Mouse (Mus musculus): ENCODE data around the gene Zfp366.
"Not testable (repeated sequence)": the region's sequence is repeated elsewhere in the genome, so short reads cannot be mapped to it uniquely, and the experiment has no call there.

Gene Zfp366

DNA sequence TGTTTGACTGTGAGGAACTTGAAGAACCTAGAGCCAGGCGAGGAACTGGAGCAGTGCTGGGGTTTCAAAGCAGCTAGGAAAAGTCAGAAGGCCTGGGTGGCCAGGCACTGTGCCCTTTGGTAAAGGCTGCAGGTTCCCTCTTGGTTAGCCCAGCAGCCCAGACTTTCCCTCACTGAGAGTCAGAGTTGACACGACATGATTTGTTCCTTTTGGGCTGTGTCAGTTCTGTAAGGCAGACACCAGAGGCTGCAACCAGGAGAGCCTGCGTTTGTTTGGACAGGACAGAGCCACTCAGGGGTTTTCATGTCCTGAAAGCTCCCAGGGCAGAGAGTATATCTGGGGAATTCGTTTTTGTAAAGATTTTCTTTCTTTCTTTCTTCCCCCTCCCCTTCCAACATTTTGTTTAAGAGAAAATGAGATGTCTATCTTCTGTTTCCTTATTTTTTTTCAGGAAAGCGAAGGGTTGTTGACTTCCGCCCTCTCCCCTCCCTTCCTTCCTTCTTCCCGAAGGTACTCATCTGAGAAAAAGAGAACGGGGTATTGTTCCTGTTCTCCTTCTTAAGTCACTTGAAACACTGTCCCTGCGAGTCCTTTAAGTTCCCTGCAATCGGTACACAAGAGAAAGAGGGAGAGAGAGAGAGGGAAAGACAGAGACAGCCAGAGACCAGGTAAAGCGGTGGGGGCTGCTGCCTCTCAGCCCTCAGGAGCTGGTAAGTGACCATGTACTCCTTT lies at the start of gene Zfp366:
Gene Zfp366 (plus strand): TSS at position 669 of the 732 bp plus-strand sequence.
- DNase-seq = no peak

DNA sequence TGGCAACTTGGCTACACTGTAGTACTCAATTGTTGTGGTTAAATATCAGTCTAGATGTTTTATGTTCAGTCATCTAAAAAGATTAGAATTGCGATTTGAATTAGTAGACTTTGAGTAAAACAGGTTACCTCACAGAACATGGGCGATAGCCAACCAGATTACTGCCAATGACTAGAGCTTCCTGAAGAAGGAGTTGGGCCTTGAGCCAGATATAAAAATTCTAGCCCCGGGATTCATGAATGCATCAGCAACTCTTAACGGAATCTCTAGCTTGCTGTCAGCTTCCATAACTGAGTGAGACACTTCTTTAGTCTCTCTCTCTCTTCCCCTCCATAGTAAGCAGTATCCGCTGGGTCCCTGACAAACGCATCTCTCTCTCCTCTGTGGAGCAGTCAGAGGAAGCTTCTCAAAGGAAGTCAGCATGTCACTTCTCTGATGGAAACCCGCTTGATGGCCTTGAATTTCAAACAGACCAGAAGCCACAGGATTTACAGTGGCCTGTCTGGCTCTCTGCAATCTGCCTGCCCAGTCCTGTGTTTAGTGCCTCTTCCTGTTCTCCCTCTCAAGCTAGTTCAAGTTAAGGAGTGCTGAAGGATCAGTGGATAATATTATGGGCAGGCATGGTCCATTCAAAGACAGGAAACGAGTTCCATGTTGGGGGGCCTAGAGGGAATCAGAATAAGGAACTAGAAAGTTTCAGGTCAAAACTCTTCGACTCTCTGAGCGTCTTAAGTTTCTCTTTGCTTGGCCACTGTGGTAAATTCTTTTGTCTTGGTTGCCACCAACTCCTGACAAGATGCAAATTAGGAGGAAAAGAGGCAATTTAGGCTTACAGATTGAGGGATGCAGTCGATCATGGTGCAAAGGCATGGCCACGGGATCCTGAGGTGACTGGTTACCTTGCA lies 46.0 kb upstream of the Zfp366 start:
- DNase-seq = no peak

DNA sequence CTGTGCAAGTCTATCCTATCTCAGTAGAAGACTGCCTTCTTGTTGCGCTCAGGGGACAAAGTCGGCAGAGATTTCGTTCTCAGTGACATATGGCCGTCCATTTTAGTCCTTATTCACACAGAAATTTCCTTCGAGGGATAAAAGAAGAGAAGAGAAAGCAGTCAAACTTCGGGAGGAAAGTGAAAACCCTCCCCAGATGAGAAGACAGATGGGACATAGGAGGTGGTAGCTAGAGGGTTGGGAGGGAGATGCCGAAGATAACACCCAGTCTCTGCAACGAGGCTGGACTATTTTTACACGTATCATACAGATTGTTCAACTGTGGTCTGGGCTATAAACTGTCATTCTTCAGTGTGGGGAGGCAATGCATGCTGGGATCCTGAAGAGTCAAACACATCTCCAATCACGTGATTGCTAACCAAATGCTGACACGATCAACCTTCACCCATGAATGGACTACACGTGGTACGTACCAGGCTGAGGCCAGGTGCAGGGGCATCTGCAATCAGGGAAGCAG lies 38.2 kb upstream of the Zfp366 start:
- DNase-seq = no peak

DNA sequence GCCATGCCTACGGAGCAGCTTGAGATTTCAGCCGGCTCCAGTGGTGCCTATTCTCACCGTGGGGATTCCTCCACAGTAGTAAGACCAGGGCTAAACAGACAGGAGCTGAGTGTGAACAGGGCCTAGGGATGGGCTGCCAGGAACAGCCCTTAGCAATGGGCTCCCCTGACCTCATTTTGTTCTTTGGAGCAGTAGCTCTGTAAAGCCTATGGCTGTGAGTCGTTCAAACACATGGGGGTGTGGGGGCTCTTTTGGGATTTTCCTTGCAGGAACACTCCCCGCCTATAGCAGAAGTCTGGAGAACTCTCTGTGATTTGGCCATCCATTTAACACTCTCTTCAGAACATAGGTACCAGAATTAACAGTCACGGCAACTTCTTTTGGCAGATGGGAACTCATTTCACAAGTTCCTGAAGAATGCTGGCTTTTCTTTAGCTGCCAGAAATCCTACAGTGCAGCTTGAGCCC lies 36.9 kb upstream of the Zfp366 start:
- no peak for DNase-seq

DNA sequence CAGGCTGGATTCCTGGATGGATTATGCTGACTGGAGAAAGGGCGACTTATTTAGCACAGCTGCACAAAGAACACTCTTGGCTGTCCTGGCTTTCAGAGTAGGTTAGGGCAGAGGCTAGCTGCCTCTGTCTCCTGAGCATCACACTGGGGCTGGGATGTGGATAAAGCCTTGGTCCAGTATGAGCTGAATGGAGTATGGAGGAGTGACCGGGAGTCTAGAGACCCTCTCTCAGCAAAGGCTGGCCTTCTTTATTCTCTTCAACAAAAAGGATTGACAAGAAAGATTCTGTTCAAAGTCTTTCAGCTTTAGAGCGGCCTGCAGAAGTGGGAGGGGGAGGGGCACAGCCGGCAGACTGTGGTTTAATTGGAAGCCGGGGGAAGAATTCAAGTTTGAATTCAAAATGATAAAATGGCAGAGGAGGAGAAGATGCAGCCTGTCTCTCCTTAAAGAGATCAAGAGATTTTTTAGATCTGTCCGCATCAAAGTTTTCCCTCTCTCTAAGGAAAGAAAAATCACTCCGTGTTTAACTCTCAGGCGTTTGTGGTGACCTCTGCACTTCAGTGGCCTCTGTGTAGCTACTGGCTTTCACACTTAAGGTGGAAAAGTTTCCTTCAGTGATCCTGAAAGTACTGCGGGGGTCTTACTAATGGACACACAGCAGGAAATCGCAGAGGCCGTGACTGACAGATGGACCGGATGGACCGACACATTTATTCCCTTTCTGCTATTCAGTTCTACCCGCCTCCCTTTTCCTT lies 34.9 kb upstream of the Zfp366 start:
- no peak for DNase-seq

DNA sequence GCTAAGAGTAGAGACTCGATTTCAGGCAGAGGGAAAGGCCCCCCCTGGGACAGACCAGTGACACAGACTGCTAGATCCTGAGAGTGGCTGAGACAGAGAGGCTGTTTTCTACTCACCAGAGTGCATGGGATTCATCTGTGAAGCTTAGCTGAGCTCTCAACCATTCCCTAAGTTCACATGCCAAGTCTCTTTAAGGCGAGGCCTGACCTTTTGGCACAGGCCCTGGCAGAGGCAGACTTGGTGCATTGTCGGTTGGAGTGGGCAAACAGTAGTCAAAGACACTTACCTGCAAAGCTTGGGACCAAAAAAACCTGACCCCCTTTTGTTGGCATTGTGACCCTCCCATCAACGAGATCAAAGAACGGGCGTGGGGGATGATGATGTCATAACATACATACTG lies 34.0 kb upstream of the Zfp366 start:
- no peak for DNase-seq

DNA sequence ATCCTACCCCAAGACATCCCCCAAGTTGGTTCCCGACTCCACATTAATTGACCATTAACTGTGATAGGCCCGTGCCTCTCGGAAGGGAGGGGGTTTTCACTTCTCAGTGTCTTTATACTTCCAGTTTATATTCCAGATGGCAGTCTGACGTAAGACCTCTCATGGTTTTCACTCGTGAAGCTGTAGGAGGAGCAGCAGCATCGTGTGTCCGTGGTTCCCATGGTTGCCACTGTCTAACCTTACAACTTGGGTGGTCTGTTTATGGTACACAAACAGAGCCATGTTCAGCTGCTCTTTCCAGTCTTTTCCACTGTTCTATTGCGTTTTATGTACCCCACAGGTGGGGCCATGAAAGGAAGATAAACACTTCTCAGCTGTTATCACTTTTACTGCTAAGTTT lies 33.5 kb upstream of the Zfp366 start:
- no peak for DNase-seq

DNA sequence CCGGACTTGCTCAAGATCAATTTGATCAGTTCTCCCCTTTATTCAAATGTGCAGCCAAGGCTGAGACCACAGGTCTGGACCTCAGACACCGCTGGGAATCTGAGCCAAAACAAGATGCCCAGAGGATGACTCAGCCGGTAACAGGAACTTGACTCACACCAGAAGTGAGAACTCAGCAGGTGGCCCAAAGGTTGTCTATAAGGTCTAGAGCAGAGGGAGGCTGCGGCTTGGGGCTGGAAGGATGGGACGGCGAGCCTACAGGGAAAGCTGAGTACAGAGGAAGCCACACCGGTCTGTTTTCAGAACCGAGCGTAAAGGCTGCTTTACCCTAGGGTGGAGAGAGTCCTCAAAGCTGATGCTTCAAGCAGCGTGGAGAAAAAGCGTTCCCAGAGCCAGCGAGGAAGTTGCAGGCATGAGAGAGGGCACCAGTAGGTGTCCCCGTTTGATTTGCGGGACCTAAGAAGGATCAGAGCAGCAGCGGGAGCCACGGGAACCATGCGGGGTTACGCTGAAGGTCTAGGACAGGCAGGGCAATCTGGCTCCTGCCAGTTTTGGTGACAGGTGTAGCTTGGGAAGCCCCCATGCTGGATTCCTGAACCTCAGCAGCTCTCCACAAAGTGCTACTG lies 32.2 kb upstream of the Zfp366 start:
- DNase-seq = no peak

DNA sequence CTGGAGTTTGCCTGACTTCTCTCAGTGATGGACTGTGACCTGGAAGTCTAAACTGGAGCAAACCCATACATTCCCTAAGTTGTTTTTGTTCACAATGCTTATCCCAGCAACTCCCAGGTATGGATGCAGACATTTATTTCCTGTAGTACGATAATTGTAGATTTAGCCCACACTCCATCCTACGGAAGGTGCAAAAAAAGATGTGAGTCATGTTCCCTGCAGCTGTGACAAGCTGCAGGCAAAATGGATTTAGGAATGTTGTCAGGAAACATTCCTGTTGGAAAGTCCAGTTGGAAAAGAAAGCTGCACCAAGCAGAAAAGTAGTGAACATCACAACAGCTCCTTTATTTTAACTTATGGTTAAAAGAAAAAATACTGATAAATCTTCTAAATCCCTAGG lies 26.9 kb upstream of the Zfp366 start:
- DNase-seq = no peak

DNA sequence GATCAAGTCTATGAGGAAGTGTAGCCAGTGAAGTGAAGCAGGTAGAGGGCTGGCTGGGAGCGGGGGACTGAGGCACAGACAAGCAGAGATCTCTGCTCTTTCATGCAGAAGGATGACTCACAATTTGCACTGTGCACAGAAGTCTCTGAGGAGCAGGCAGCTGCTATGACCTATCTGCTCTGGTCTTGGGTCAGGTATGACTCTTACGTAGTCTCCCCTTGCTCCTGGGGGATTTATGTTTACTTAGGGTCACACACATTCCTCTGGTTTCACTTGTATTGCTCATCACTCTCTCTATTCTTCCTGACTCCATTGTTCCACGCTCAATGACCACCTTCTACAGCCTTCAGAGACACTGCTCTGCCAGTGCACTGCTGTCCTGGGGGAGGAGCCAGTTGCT lies 25.9 kb upstream of the Zfp366 start:
- DNase-seq = no peak

DNA sequence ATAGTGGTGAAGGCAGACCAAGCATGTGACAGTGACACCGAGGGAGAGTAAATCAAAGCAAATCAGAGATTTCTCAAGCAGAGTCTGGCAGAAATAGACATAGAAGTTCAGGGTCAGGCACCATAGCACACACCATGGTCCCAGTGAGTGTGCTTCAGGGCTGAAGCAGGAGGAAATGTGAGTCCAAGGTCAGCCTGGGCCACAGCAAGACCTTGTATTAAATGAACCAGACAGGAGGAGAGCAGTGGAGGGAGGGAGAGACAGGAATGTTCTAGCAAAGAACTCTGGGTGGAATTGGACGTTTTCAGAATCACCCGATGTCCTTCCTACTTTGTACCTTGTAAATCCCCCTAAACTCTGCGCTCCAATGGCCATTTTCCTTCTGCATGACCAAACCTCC lies 21.6 kb upstream of the Zfp366 start:
- no peak for DNase-seq

DNA sequence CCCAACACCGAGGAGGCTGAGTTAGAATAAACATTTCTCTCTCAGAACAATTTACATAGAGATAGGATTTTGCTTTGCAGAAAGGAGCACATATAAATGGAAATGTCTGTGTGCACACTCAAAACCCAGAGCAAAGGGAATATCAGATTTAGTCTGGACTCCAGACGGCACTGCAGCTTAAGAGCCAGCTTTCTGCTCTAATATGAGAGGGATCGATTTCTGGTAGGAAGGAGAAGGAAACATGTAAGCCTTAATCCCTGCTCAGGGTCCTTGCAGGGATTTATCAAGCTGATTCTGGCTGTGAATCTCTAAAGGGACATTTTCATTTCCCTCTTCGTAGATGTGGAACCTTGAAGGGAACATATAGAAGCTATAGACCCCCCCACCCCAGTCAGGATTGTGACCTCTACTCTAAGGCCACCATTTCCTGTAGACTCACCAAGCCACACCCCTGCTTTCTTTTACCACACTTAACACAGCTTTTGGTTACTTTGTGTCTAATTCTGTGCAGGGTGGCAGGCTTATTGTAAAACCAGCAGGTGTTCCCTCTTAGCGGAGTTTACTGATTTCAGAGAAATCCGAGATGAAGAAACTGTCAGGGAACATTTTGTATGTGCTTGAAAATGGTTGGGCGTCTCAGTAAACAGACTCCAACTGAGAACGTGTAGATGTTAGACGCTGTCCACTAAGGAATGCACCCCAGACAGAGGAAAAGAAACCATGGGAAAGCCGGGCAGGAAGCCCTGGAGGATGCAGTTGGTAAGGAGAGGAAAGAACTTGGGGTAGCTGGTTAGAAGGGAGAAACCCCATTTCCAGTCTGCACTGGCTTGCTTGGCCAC lies 20.9 kb upstream of the Zfp366 start:
- no peak for DNase-seq

DNA sequence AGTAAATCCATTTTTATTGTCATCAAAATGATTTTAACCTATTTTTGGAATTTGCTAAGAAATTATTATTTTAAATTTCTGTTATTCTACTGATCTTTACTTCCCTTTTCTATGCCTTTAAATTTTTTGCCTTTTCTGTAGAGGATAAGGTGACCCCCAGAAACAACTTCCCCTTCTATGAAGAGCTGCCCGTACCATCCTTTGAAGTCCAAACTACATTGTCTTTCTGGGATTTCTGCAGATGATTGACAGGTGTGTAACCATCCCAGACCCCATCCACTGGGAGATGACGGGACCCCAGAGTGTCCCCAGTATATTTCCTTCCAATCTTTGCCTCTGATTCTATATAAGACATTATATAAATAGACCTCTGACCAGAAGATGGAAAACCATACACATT lies 20.3 kb upstream of the Zfp366 start:
- DNase-seq = no peak

DNA sequence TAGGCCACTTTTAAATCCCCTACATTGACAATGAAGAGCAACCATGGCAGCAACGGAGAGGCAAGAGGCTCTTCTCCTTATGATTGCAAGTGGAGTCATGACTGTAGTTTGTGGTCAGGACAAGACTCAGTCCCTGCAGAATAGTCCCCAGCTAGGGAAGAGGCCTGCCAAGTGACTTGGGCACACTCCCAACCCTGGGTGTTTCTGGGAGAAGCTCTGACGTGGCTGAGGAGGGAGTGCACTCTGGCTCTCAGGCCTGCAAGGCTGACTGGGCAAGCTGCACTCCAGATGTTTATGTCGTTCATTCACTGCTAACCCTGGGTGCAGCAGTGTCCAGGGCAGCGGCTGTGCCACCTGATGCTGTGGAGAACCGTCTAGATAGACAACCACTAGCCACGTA lies 15.2 kb upstream of the Zfp366 start:
- no peak for DNase-seq

DNA sequence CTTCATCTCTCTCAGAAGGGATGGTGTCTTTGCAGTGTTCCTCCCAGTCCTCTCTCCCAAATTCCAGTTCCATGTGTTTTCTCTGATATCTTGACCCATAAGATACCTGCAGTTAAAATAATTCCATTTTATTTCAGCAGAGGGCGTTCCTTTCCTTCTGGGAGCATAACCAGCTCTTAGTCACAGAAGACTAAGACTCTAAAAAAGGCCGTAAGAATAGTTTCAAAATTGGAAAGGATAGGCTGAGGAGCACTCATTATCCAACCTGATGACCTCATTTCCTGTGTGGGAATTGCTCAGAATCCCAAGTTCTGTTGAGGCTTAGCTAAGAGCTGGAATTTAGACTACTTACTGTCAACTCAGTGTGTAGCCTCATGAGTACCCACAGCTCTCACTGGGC lies 14.3 kb upstream of the Zfp366 start:
- no peak for DNase-seq

DNA sequence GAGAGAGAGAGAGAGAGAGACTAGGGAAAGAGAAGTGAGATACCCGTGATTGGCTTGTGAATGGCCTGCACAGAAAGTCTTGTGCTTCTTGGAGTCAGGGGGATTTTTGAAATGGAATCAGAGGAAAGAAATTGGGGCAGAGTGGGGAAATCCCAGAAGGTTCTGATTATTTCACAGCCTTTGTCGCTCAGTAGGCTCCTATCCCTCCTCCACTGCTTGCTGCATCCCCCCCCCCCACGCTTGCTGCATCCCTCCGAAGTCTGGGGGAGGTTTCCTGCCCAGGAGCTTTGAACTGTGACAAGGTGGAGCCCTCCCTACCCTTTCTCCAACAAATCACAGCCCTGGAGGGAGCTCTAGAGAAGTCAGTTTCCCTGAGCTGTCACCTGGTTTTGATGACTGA lies 10.8 kb upstream of the Zfp366 start:
- no peak for DNase-seq

DNA sequence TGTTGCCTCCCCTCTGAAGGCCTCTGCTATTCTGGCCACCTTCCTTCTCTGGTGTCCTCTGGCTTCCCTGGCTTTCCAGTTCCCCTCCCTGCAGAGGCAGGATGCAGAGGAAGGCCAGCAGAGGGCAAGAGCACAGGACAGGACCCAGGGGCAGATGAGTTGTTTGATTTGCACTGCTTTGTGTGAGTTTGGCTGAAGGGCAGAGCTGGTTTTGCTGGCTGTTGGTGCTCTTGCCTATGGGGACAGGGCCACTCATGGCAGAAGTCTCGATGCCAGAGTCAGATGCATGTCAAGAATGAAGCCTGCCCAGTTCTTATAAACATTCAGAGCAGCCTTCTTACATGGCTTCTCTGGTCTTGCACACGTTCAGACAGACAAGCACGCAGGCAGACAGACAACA lies 1.8 kb upstream of the Zfp366 start:
- not testable (repeated sequence) for DNase-seq

DNA sequence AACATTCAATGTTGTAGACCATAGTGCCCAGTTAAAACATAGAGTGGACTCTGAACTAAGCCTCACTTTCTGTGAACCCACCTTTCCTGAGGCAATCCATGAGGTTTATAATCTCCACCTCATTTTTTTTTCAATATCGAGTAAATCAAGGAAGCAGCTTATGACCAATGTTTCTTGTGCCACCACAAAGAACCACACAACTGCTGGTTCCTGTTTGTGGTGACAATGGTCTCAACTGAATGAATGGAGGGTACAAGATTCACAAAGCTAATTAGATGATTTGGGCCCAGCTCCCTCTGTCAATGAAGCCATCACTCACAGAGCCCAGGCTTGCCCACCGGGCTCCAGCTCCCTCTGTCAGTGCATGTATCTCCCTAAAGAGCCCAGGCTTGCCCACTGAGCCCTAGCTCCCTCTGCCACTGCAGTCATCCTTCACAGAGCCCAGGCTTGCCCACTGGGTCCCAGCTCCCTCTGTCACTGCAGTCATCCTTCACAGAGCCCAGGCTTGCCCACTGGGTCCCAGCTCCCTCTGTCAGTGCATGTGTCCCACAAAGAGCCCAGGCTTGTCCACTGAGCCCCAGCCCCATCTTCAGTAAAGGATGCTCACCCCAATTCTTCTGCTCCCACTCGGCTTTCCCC lies 1.2 kb upstream of the Zfp366 start:
- no peak for DNase-seq

DNA sequence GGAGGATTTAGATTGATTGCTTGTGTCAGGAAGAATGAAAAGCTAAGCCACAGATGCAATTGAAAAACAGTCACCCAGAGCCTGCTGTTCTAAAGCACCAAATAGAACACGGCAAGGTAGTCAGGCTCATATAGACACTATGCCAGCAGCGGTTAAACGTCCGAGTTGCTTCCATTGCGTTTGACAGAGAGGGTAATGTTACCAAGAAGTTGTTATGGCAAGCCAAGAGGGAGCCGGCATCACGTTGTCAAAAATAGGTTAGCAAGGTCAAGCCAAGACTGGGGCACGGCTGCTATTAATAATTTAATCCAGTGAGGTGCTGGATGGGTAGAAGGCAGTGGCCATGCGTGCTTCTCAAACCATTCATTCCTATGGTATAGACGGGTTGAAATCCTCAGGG lies 950 bp downstream of the Zfp366 start:
- no peak for DNase-seq

DNA sequence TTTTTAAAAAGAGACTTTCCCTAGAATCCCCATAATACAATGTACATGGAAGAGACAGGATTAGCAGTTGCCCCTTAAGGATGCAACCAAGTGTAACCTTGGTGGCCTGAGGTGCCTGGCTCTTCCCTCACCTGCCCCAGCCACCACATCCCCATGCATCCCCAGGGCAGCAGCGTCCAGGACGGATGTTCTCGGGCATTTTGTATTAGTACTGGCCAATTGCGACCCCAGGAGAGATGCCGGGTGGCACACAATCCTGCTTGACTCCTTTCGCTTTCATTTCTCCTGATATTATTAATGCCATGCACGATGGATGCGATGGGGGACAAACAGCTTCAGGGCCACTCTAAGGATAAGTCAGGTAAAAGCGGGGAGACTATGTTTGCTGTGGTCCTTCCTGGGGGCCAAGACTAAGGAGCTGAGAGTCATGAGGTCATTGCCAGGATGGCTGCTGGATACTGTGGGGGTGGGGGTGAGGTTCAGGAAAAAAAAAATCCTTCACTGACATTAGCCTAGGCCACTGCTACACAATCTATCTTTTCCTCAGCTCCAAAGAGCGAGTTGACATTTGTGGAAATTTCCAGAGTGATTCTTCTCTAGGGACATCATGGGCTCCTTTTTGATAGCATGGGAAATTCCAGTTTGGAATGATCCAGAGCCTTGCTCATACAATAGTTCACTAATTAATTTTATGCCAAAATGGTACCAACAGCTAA lies 1.7 kb downstream of the Zfp366 start:
- no peak for DNase-seq

DNA sequence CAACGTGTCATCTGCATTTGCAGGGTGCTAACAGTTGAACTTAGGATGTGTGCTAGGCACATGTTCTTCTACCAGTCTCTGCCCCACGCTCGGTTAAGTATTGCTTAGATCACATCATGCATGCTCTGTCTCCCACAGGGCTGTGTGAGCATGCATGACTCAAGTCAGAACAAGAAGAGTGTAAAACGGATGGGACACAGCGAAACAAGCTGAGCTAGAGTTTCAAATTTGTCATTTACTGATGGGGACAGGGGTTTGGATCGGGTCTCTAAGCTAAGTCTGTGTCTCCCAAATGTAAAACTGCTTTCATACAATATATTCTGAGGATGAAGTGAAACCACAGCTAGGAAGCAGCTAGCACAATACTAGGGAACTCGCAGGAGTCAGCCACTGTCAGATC lies 2.2 kb downstream of the Zfp366 start:
- no peak for DNase-seq

Measured in cerebellum, adult 11-12 months (tissue).